Mouse (Mus musculus): ENCODE results near the gene Cebpa. TPM values are rescaled to one million over a fixed set of nuclear protein-coding genes. Genes with fewer than 3 reads are reported as not detected.
A peak's percentile ranks its signal among the peaks of the same experiment; 100 is the strongest.

Cebpa gene
- 10 to 100 TPM; 21.4 to 22.4 TPM for total RNA-seq (2021)
- long read RNA-seq, transcript Cebpa-201 (1 exons, 2,626 nt) = major isoform, 15 of 15 reads
- long read RNA-seq, partial matches to known transcripts = 0 of 15 reads
- long read RNA-seq, other reads (novel, unspliced or antisense) = 0 of 15 reads

DNA sequence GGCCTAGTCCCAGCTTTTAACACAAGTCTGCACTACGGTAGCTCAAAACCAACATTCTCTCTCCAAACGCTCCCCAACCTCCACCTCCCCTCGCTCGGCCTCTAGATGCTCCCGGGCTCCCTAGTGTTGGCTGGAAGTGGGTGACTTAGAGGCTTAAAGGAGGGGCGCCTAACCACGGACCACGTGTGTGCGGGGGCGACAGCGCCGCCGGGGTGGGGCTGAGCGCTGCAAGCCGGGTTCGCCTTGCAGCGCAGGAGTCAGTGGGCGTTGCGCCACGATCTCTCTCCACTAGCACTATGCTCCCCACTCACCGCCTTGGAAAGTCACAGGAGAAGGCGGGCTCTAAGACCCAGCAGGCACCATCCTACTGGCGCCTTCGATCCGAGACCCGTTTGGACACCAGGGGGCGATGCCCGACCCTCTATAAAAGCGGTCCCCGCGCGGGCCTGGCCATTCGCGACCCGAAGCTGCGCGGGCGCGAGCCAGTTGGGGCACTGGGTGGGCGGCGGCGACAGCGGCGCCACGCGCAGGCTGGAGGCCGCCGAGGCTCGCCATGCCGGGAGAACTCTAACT, at the start of gene Cebpa:
TSS of gene Cebpa (plus strand) at position 453 of the 573 bp plus-strand sequence.
- DNase-seq (ENCODE audit: low spot score in 2 of 2) = peak; percentile 90 to 97

- no peak for DNase-seq (ENCODE audit: low spot score in 2 of 2)
Measured at GRCm38 (mm10) chr7:35076645-35077044, 42.4 kb upstream of the Cebpa start.

GRCm38 (mm10) chr7:35080843-35081338, 38.2 kb upstream of the Cebpa start:
- DNase-seq (ENCODE audit: low spot score in 2 of 2) = no peak

- no peak for DNase-seq (ENCODE audit: low spot score in 2 of 2)
Measured at GRCm38 (mm10) chr7:35081406-35082104, 37.5 kb upstream of the Cebpa start.

DNA sequence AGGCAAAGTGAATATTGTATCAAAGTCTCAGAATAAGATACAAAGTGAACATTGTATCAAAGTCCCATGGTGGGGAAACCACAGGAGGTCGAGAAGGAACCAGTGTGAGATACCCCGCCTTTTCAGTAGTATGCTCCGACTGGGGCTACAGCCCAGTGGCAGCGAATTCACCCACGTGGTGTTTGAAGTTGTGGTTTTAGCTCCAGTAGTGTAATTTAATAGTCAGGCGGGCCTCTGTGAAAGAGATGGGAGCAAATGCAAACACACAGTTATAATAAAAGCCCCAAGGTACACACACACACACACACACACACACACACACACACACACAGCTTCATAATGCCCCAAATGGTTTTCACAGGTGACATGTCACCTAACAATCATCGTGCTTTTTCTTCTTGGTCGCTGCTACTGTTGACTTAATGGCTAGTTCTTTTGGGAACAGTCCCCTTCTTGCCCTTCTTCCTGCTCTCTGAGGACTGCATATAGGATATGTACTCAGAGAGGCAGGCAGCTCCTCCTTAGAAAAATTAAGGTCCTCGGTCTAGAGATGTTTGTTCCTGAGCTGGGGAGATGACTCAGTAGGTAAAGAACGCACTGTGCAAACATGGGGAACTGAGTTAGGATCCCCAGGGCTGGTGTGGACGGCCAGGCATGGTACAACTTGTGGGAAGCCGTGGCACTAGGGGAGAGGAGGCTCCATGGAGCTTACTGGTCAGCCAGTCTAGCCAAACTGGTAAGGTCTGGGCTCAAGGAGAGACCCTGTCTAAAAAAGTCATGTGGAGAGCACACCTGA, 34.3 kb upstream of the Cebpa start:
- no peak for DNase-seq (ENCODE audit: low spot score in 2 of 2)

- peak; percentile 30 to 57 for DNase-seq (ENCODE audit: low spot score in 2 of 2)
Measured at GRCm38 (mm10) chr7:35086271-35086861, 32.7 kb upstream of the Cebpa start.

DNA sequence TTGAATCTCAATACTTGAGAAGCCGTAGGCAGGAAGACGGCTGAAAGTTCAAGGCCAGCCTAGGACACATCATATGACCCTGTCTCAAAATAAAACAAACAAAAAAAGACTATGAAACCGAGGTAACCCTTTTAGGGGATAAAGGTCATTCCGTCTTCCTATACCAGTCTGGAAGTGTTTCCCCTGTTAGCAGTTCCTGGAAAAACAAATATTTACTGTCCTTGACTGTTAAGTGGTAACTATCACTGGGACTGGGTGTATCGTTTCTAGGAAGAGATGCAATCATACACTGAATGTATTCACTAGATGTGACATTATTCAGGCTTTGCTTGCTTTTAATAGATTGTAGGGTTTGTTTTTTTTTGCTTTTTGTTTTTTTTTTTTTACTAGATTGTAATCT, 28.5 kb upstream of the Cebpa start:
- DNase-seq (ENCODE audit: low spot score in 2 of 2) = no peak

GRCm38 (mm10) chr7:35094975-35095678, 24.0 kb upstream of the Cebpa start:
- no peak for DNase-seq (ENCODE audit: low spot score in 2 of 2)

DNA sequence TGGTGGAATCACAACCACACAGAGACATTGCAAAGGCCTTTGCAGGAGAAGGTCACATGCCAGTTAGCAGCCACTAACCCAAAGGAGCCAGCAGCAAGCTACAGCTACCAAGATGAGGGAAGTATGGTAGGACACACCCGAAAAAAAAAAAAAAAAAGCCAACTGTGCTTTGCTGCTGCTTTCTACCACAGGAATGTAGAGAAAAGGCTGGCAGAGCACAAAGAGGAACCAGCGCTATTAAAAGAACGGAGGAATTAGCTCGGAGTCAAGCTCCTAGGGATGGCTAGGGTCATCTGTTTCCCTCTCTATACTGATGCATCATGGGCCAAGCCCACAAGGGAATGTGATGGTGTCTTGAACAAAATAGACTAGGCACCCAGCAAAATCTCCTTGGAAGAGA, 20.3 kb upstream of the Cebpa start:
- no peak for DNase-seq (ENCODE audit: low spot score in 2 of 2)

- no peak for DNase-seq (ENCODE audit: low spot score in 2 of 2)
Measured at GRCm38 (mm10) chr7:35099528-35099927, 19.6 kb upstream of the Cebpa start.

- no peak for DNase-seq (ENCODE audit: low spot score in 2 of 2)
Measured at GRCm38 (mm10) chr7:35106614-35107013, 12.5 kb upstream of the Cebpa start.

DNA sequence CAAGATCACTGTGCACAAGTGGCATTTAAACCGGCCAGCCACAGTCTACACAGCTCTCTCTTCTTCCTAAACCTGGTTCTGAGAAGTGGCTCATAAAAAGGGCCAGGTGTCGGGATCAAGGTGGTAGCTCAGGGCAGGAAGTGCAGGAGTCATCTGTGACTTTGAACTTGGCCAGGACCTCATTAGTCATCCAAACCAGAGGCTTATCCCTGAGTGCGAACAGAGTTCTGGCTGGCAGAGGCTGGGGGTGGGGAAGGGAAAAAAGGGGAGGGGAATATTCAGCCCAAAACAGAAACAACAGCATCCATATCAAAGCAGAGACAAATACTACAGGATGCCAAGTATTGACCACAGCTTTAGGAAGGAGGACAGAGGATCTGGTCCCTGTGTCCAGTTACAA, 11.5 kb upstream of the Cebpa start:
- no peak for DNase-seq (ENCODE audit: low spot score in 2 of 2)

- DNase-seq (ENCODE audit: low spot score in 2 of 2) = no peak
Measured at GRCm38 (mm10) chr7:35108046-35108445, 11.0 kb upstream of the Cebpa start.

- no peak for DNase-seq (ENCODE audit: low spot score in 2 of 2)
Measured at GRCm38 (mm10) chr7:35108663-35109062, 10.4 kb upstream of the Cebpa start.

GRCm38 (mm10) chr7:35113136-35113535, 6.0 kb upstream of the Cebpa start:
- no peak for DNase-seq (ENCODE audit: low spot score in 2 of 2)

- DNase-seq (ENCODE audit: low spot score in 2 of 2) = no peak
Measured at GRCm38 (mm10) chr7:35113721-35114120, 5.4 kb upstream of the Cebpa start.

DNA sequence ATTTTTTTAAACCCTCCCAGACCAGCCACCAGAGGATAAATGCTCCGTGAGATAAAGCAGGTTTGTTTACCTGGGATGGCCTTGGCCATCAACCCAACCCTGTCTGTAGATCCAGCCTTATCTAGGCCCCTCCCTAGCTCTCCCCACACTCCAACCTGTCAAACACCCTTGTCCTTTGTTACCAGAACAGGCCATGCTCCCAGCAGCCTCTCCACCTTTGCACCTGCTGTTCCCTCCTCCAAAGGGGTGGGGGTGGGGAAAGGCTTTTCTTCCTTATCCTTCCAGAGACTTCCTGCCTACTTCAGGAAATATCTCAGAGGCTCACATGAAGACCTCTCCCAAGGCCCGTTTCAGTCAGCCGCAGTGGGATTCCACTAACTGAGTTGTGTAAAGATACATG, 2.6 kb upstream of the Cebpa start:
- no peak for DNase-seq (ENCODE audit: low spot score in 2 of 2)

DNA sequence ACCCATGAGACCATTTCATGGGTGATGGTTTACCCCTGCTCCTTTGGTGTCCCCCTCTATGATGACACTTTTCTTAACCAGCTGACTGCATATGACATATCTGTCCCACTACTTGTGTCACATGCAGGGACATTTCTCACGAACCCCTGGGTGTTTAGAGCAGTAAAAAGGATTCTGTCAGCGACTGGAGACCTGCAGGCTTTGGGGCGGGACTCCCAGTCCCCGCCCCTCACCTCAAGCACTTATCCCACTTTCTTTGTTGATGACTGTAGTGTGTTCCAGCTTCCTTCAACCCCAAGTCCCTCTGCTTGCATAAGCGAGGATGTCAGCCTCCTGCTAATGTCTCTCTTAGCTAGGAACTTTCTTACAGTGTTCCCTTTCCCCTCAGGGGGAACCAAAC, 2.0 kb upstream of the Cebpa start:
- DNase-seq (ENCODE audit: low spot score in 2 of 2) = no peak

GRCm38 (mm10) chr7:35117761-35118098, 1.4 kb upstream of the Cebpa start:
- DNase-seq (ENCODE audit: low spot score in 2 of 2) = no peak

GRCm38 (mm10) chr7:35118099-35118781, 853 bp upstream of the Cebpa start:
- peak; percentile 31 to 69 for DNase-seq (ENCODE audit: low spot score in 2 of 2)

Data from layer of hippocampus, adult 18-20 months (tissue).